In the genomic region with DNA sequence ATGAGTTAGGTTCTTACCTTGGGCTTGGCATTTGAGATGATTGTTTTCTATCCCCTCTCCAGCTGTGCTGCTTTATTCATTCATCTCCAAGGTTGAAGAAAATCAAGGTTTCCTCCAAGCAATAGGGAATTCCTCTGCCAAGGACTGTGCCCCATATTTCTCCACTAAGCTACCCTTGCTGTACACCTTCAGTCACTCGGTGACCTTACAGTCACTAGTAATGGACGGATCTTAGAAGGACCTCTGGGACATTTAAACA, we compare ENCODE assay signal across 16 mouse cellular contexts.
DNase-seq lines count a peak whose midpoint lies in the region; ATAC-seq lines count a peak whose summit lies in the region.
"Had no signal": no experiment of that assay in that cellular context is flagged by ENCODE, and none has a peak within 500 bp of the region (broad histone marks: within the 10 kb centered on the region; RNA-seq: fewer than 3 reads in every experiment).

No protein-coding gene starts in this region.

- no peak for DNase-seq in forebrain, embryonic 10.5 days (ENCODE audit: extremely low spot score, low spot score)
- peak; percentile 5 for DNase-seq in hindbrain, embryonic 11.5 days (ENCODE audit: low spot score)
- no peak for DNase-seq in lung, postnatal 25 days (ENCODE audit: low spot score)
- no peak for DNase-seq in midbrain, embryonic 14.5 days
- DNase-seq in thymus, postnatal 14 days, result no peak
- DNase-seq: gastrocnemius, postnatal 14 days; layer of hippocampus, postnatal 36 days; right cerebral cortex, postnatal 4 days had no signal

- peak overlapping the region; percentile 63; the same call in 1 of the 2 replicates for H3K27ac ChIP-seq in forebrain, embryonic 10.5 days
- no peak overlapping the region for H3K27ac ChIP-seq in forebrain, embryonic 16.5 days (ENCODE audit: low read length)
- no peak overlapping the region for H3K27ac ChIP-seq in hindbrain, embryonic 11.5 days (ENCODE audit: low read depth, low read length)
- H3K27ac ChIP-seq in hindbrain, embryonic 16.5 days (ENCODE audit: low read depth, low read length), result no peak overlapping the region
- H3K27ac ChIP-seq in lung, embryonic 15.5 days, result 0 out of 2 replicates have a peak overlapping the region, but pooled peaks have one; percentile 5
- peak overlapping the region; percentile 34; the same call in 1 of the 2 replicates for H3K27ac ChIP-seq in midbrain, embryonic 14.5 days (replicated peaks; ENCODE audit: low read depth, low read length)
- H3K27ac ChIP-seq: heart, embryonic 10.5 days; liver, embryonic 15.5 days had no signal

- no peak overlapping the region for H3K9ac ChIP-seq in forebrain, embryonic 16.5 days (replicated peaks; ENCODE audit: low read depth, low read length)
- H3K9ac ChIP-seq in hindbrain, embryonic 11.5 days (ENCODE audit: low read depth, low read length), result no peak overlapping the region
- no peak overlapping the region for H3K9ac ChIP-seq in hindbrain, embryonic 16.5 days (ENCODE audit: low read depth, low read length)
- H3K9ac ChIP-seq in lung, embryonic 15.5 days, result no peak overlapping the region
- H3K9ac ChIP-seq in midbrain, embryonic 14.5 days (replicated peaks; ENCODE audit: low read length), result no peak overlapping the region
- H3K9ac ChIP-seq: forebrain, embryonic 13.5 days; liver, embryonic 15.5 days had no signal

- ATAC-seq in forebrain, embryonic 16.5 days, result no peak
- no peak for ATAC-seq in hindbrain, embryonic 11.5 days (ENCODE audit: low FRiP score)
- no peak for ATAC-seq in hindbrain, embryonic 16.5 days
- no peak for ATAC-seq in lung, embryonic 15.5 days (ENCODE audit: borderline replicate concordance, extremely low read depth, low FRiP score, low TSS enrichment)
- no peak for ATAC-seq in midbrain, embryonic 14.5 days (ENCODE audit: low FRiP score, low TSS enrichment)

- H3K4me3 ChIP-seq in forebrain, embryonic 10.5 days, result no peak overlapping the region
- no peak overlapping the region for H3K4me3 ChIP-seq in forebrain, embryonic 16.5 days (replicated peaks; ENCODE audit: low read length)
- H3K4me3 ChIP-seq in hindbrain, embryonic 11.5 days (ENCODE audit: low read depth, low read length), result no peak overlapping the region
- no peak overlapping the region for H3K4me3 ChIP-seq in hindbrain, embryonic 16.5 days (ENCODE audit: low read length)
- H3K4me3 ChIP-seq in lung, embryonic 15.5 days, result no peak overlapping the region
- no peak overlapping the region for H3K4me3 ChIP-seq in midbrain, embryonic 14.5 days (replicated peaks; ENCODE audit: low read depth, low read length)
- H3K4me3 ChIP-seq: forebrain, embryonic 13.5 days; heart, embryonic 10.5 days; layer of hippocampus, adult 2 months; liver, embryonic 15.5 days had no signal

- no peaks in the 10 kb centered on the region for H3K9me3 ChIP-seq in forebrain, embryonic 10.5 days
- H3K9me3 ChIP-seq in forebrain, embryonic 16.5 days (ENCODE audit: control insufficient read depth, low read length), result no peaks in the 10 kb centered on the region
- no peaks in the 10 kb centered on the region for H3K9me3 ChIP-seq in hindbrain, embryonic 11.5 days (ENCODE audit: control insufficient read depth, low read length)
- no peaks in the 10 kb centered on the region for H3K9me3 ChIP-seq in hindbrain, embryonic 16.5 days (ENCODE audit: control insufficient read depth, low read length)
- no peaks in the 10 kb centered on the region for H3K9me3 ChIP-seq in lung, embryonic 15.5 days
- no peaks in the 10 kb centered on the region for H3K9me3 ChIP-seq in midbrain, embryonic 14.5 days (ENCODE audit: control insufficient read depth, low read length)
- H3K9me3 ChIP-seq: forebrain, embryonic 13.5 days; G1E; heart, embryonic 10.5 days; liver, embryonic 15.5 days had no signal

- peaks cover 18% of the 10 kb centered on the region for H3K4me1 ChIP-seq in forebrain, embryonic 10.5 days
- peaks cover 9% of the 10 kb centered on the region; the same call in 1 of the 2 replicates for H3K4me1 ChIP-seq in forebrain, embryonic 16.5 days (replicated peaks; ENCODE audit: control insufficient read depth, insufficient read depth, low read length)
- H3K4me1 ChIP-seq in hindbrain, embryonic 11.5 days (replicated peaks; ENCODE audit: control insufficient read depth, insufficient read depth, low read length), result no peaks in the 10 kb centered on the region
- peaks cover 4% of the 10 kb centered on the region for H3K4me1 ChIP-seq in hindbrain, embryonic 16.5 days (ENCODE audit: control insufficient read depth, insufficient read depth, low read depth, low read length)
- H3K4me1 ChIP-seq in lung, embryonic 15.5 days, result 0 out of 2 replicates have a peak, but pooled peaks cover 4% of the 10 kb centered on the region
- peaks cover 17% of the 10 kb centered on the region for H3K4me1 ChIP-seq in midbrain, embryonic 14.5 days (ENCODE audit: control insufficient read depth, insufficient read depth, low read length)
- H3K4me1 ChIP-seq: heart, embryonic 10.5 days; liver, embryonic 15.5 days had no signal

- 61% methylated on average over 2 of the region's 2 CpGs for WGBS in forebrain, embryonic 10.5 days
- WGBS in forebrain, embryonic 16.5 days, result 67% methylated on average over 2 of the region's 2 CpGs
- WGBS in hindbrain, embryonic 11.5 days, result 59% methylated on average over 2 of the region's 2 CpGs
- WGBS in hindbrain, embryonic 16.5 days, result 61% methylated on average over 2 of the region's 2 CpGs
- WGBS in lung, embryonic 15.5 days, result 78% methylated on average over 2 of the region's 2 CpGs
- 59% methylated on average over 2 of the region's 2 CpGs for WGBS in midbrain, embryonic 14.5 days

- H3K27me3 ChIP-seq in forebrain, embryonic 10.5 days (ENCODE audit: poor library complexity, severe bottlenecking), result no peaks in the 10 kb centered on the region
- no peaks in the 10 kb centered on the region for H3K27me3 ChIP-seq in forebrain, embryonic 16.5 days (replicated peaks; ENCODE audit: control insufficient read depth, insufficient read depth, low read length)
- no peaks in the 10 kb centered on the region for H3K27me3 ChIP-seq in hindbrain, embryonic 11.5 days (ENCODE audit: control insufficient read depth, insufficient read depth, low read length)
- no peaks in the 10 kb centered on the region for H3K27me3 ChIP-seq in hindbrain, embryonic 16.5 days (replicated peaks; ENCODE audit: control insufficient read depth, insufficient read depth, low read length)
- H3K27me3 ChIP-seq in lung, embryonic 15.5 days, result no peaks in the 10 kb centered on the region
- H3K27me3 ChIP-seq in midbrain, embryonic 14.5 days (ENCODE audit: control insufficient read depth, insufficient read depth, low read length), result no peaks in the 10 kb centered on the region
- H3K27me3 ChIP-seq: forebrain, embryonic 13.5 days; liver, embryonic 15.5 days had no signal

- no peak overlapping the region for H3K4me2 ChIP-seq in forebrain, embryonic 16.5 days (ENCODE audit: low read length)
- H3K4me2 ChIP-seq in hindbrain, embryonic 11.5 days (replicated peaks; ENCODE audit: low read depth, low read length), result no peak overlapping the region
- H3K4me2 ChIP-seq in hindbrain, embryonic 16.5 days (ENCODE audit: low read length), result no peak overlapping the region
- no peak overlapping the region for H3K4me2 ChIP-seq in lung, embryonic 15.5 days
- no peak overlapping the region for H3K4me2 ChIP-seq in midbrain, embryonic 14.5 days (ENCODE audit: low read length)
- H3K4me2 ChIP-seq: forebrain, embryonic 13.5 days; liver, embryonic 15.5 days had no signal

- no peaks in the 10 kb centered on the region for H3K36me3 ChIP-seq in forebrain, embryonic 10.5 days (replicated peaks)
- H3K36me3 ChIP-seq in forebrain, embryonic 16.5 days (ENCODE audit: control insufficient read depth, insufficient read depth), result no peaks in the 10 kb centered on the region
- H3K36me3 ChIP-seq in hindbrain, embryonic 11.5 days (ENCODE audit: control insufficient read depth, insufficient read depth, low read length), result no peaks in the 10 kb centered on the region
- H3K36me3 ChIP-seq in hindbrain, embryonic 16.5 days (ENCODE audit: control insufficient read depth, insufficient read depth, low read length), result no peaks in the 10 kb centered on the region
- no peaks in the 10 kb centered on the region for H3K36me3 ChIP-seq in lung, embryonic 15.5 days
- H3K36me3 ChIP-seq in midbrain, embryonic 14.5 days (ENCODE audit: control insufficient read depth, insufficient read depth, low read length), result no peaks in the 10 kb centered on the region
- H3K36me3 ChIP-seq: G1E; heart, embryonic 10.5 days; liver, embryonic 15.5 days had no signal

Comparison
In these comparisons a context has a peak if more than half of its experiments do, and no peak if none do; other contexts are left out.
1. H3K27ac ChIP-seq: peak in forebrain, embryonic 10.5 days (single experiment), lung, embryonic 15.5 days (single experiment) and midbrain, embryonic 14.5 days (single experiment); none in forebrain, embryonic 16.5 days (single experiment), hindbrain, embryonic 11.5 days (single experiment) and hindbrain, embryonic 16.5 days (single experiment).